Mouse (Mus musculus): ENCODE data around the gene Sde2.

- no peak for TF ChIP-seq POLR2A (IDR thresholded peaks at IDR 0.05; ENCODE audit: borderline replicate concordance, low read depth, low read length)
- TF ChIP-seq CTCF (IDR thresholded peaks at IDR 0.05; ENCODE audit: low read depth, low read length), result no peak
Measured at GRCm38 (mm10) chr1:180838014-180838413, 12.9 kb upstream of the Sde2 start.

Data from bone marrow macrophage, adult 2 months (primary cell).